Mouse (Mus musculus): ENCODE measurements around the gene Ttll6. TPM values are rescaled to one million over a fixed set of nuclear protein-coding genes. Genes with fewer than 3 reads are reported as not detected.

Ttll6 gene
- total RNA-seq, 1 experiment = 5.4 TPM

- in situ Hi-C loops (cut with MboI; ENCODE audit: low sequenced_read_pairs in 2 of 2, unreplicated experiment in 2 of 2) = loop anchor here in 1 of 2 experiments (10.0 kb wide), 1 partner anchor 160 kb away; no protein-coding TSS in a partner anchor
- Histone ChIP-seq H3K9ac (ENCODE audit: insufficient read depth, low read depth, low read length, poor library complexity, severe bottlenecking) (no peak overlapping the region), H3K27ac (ENCODE audit: insufficient read depth, low read depth, low read length, poor library complexity, severe bottlenecking) (no peak overlapping the region), H3K36me3 (ENCODE audit: control insufficient read depth, insufficient read depth, low read length, poor library complexity, severe bottlenecking) (no peaks in the 10 kb centered on the region), H3K9me3 (ENCODE audit: control insufficient read depth, insufficient read depth, low read depth, low read length) (no peaks in the 10 kb centered on the region), H3K4me1 (ENCODE audit: control insufficient read depth in 2 of 2, insufficient read depth in 2 of 2, low read length in 2 of 2, poor library complexity in 1 of 2) (peaks cover 0 to 6% of the 10 kb centered on the region in 2 experiments; a peak in 1 of 4 replicates), H3K4me3 (ENCODE audit: insufficient read depth in 1 of 2, low read depth in 1 of 2, low read length in 2 of 2, poor library complexity in 1 of 2, severe bottlenecking in 1 of 2) (no peak overlapping the region)
- no peak for DNase-seq (ENCODE audit: low read depth, low spot score)
- TF ChIP-seq HCFC1 (IDR thresholded peaks at IDR 0.05; ENCODE audit: borderline replicate concordance, insufficient read depth, low read length) (no peak), ZNF384 (IDR thresholded peaks at IDR 0.05; ENCODE audit: low read depth, low read length) (no peak), ZC3H11A (IDR thresholded peaks at IDR 0.05; ENCODE audit: borderline replicate concordance, low read depth, low read length) (no peak), MAFK (IDR thresholded peaks at IDR 0.05; ENCODE audit: insufficient read depth, low read depth, low read length) (no peak), CHD2 (IDR thresholded peaks at IDR 0.05; ENCODE audit: low read depth, low read length) (no peak)
Observed at GRCm38 (mm10) chr11:96174881-96175280, 41.3 kb downstream of the Ttll6 start.

GRCm38 (mm10) chr11:96175511-96175910 lies 41.9 kb downstream of the Ttll6 start:
- Histone ChIP-seq H3K4me1 (ENCODE audit: control insufficient read depth in 2 of 2, insufficient read depth in 2 of 2, low read length in 2 of 2, poor library complexity in 1 of 2) (peaks cover 0 to 6% of the 10 kb centered on the region in 2 experiments; a peak in 1 of 4 replicates), H3K36me3 (ENCODE audit: control insufficient read depth, insufficient read depth, low read length, poor library complexity, severe bottlenecking) (no peaks in the 10 kb centered on the region), H3K9me3 (ENCODE audit: control insufficient read depth, insufficient read depth, low read depth, low read length) (no peaks in the 10 kb centered on the region), H3K9ac (ENCODE audit: insufficient read depth, low read depth, low read length, poor library complexity, severe bottlenecking) (no peak overlapping the region), H3K4me3 (ENCODE audit: insufficient read depth in 1 of 2, low read depth in 1 of 2, low read length in 2 of 2, poor library complexity in 1 of 2, severe bottlenecking in 1 of 2) (no peak overlapping the region), H3K27ac (ENCODE audit: insufficient read depth, low read depth, low read length, poor library complexity, severe bottlenecking) (no peak overlapping the region)
- TF ChIP-seq CHD2 (IDR thresholded peaks at IDR 0.05; ENCODE audit: low read depth, low read length) = no peak
- TF ChIP-seq HCFC1 (IDR thresholded peaks at IDR 0.05; ENCODE audit: borderline replicate concordance, insufficient read depth, low read length) = no peak
- no peak for TF ChIP-seq ZC3H11A (IDR thresholded peaks at IDR 0.05; ENCODE audit: borderline replicate concordance, low read depth, low read length)
- TF ChIP-seq ZNF384 (IDR thresholded peaks at IDR 0.05; ENCODE audit: low read depth, low read length) = no peak
- TF ChIP-seq MAFK (IDR thresholded peaks at IDR 0.05; ENCODE audit: insufficient read depth, low read depth, low read length) = no peak
- no peak for DNase-seq (ENCODE audit: low read depth, low spot score)
- in situ Hi-C loops (cut with MboI; ENCODE audit: low sequenced_read_pairs in 2 of 2, unreplicated experiment in 2 of 2) = loop anchor here in 1 of 2 experiments (10.0 kb wide), 1 partner anchor 159 kb away; no protein-coding TSS in a partner anchor

GRCm38 (mm10) chr11:96175951-96176530 lies 42.5 kb downstream of the Ttll6 start:
- DNase-seq (ENCODE audit: low read depth, low spot score) = no peak
- Histone ChIP-seq H3K36me3 (ENCODE audit: control insufficient read depth, insufficient read depth, low read length, poor library complexity, severe bottlenecking) (no peaks in the 10 kb centered on the region), H3K27ac (ENCODE audit: insufficient read depth, low read depth, low read length, poor library complexity, severe bottlenecking) (no peak overlapping the region), H3K9ac (ENCODE audit: insufficient read depth, low read depth, low read length, poor library complexity, severe bottlenecking) (no peak overlapping the region), H3K4me3 (ENCODE audit: insufficient read depth in 1 of 2, low read depth in 1 of 2, low read length in 2 of 2, poor library complexity in 1 of 2, severe bottlenecking in 1 of 2) (no peak overlapping the region), H3K9me3 (ENCODE audit: control insufficient read depth, insufficient read depth, low read depth, low read length) (no peaks in the 10 kb centered on the region), H3K4me1 (ENCODE audit: control insufficient read depth in 2 of 2, insufficient read depth in 2 of 2, low read length in 2 of 2, poor library complexity in 1 of 2) (peaks cover 0 to 6% of the 10 kb centered on the region in 2 experiments; a peak in 1 of 4 replicates)
- TF ChIP-seq MAFK (IDR thresholded peaks at IDR 0.05; ENCODE audit: insufficient read depth, low read depth, low read length) (no peak), ZNF384 (IDR thresholded peaks at IDR 0.05; ENCODE audit: low read depth, low read length) (no peak), ZC3H11A (IDR thresholded peaks at IDR 0.05; ENCODE audit: borderline replicate concordance, low read depth, low read length) (no peak)
- in situ Hi-C loops (cut with MboI; ENCODE audit: low sequenced_read_pairs in 2 of 2, unreplicated experiment in 2 of 2) = loop anchor here in 1 of 2 experiments (10.0 kb wide), 1 partner anchor 159 kb away; no protein-coding TSS in a partner anchor

- H3K9me3 ChIP-seq (ENCODE audit: control insufficient read depth, insufficient read depth, low read depth, low read length) = no peaks in the 10 kb centered on the region
- in situ Hi-C loops (cut with MboI; ENCODE audit: low sequenced_read_pairs in 2 of 2, unreplicated experiment in 2 of 2) = loop anchor here in 1 of 2 experiments (10.0 kb wide), 1 partner anchor 158 kb away; no protein-coding TSS in a partner anchor
- peaks cover 0 to 6% of the 10 kb centered on the region in 2 experiments; a peak in 1 of 4 replicates for H3K4me1 ChIP-seq (ENCODE audit: control insufficient read depth in 2 of 2, insufficient read depth in 2 of 2, low read length in 2 of 2, poor library complexity in 1 of 2)
- H3K36me3 ChIP-seq (ENCODE audit: control insufficient read depth, insufficient read depth, low read length, poor library complexity, severe bottlenecking) = no peaks in the 10 kb centered on the region
- TF ChIP-seq MAFK (IDR thresholded peaks at IDR 0.05; ENCODE audit: insufficient read depth, low read depth, low read length) (no peak), HCFC1 (IDR thresholded peaks at IDR 0.05; ENCODE audit: borderline replicate concordance, insufficient read depth, low read length) (no peak), ZNF384 (IDR thresholded peaks at IDR 0.05; ENCODE audit: low read depth, low read length) (no peak)
- no peak for DNase-seq (ENCODE audit: low read depth, low spot score)
- no peak overlapping the region for H3K9ac ChIP-seq (ENCODE audit: insufficient read depth, low read depth, low read length, poor library complexity, severe bottlenecking)
- H3K4me3 ChIP-seq (ENCODE audit: insufficient read depth in 1 of 2, low read depth in 1 of 2, low read length in 2 of 2, poor library complexity in 1 of 2, severe bottlenecking in 1 of 2) = no peak overlapping the region
- H3K27ac ChIP-seq (ENCODE audit: insufficient read depth, low read depth, low read length, poor library complexity, severe bottlenecking) = no peak overlapping the region
Observed at GRCm38 (mm10) chr11:96176841-96177240, 43.3 kb downstream of the Ttll6 start.

Measured in ES-E14 (cell line).